Mouse (Mus musculus) left cerebral cortex, adult 9 months (tissue): Measurements from ENCODE around the gene Sap30bp.

Source experiments
- DNase-seq, 2 experiments: peaks; one replicate each; pipeline ENCODE4 v3.0.0; 2022; ENCODE audit warnings: low spot score in 2 of 2

Sap30bp gene

GRCm38 (mm10) chr11:115955195-115955858 is 22.2 kb downstream of the Sap30bp start:
- DNase-seq = no peak

GRCm38 (mm10) chr11:115956453-115956852 is 23.4 kb downstream of the Sap30bp start:
- DNase-seq = peak in 1 of 2 experiments; percentile 36

GRCm38 (mm10) chr11:115957971-115958370 is 24.9 kb downstream of the Sap30bp start:
- DNase-seq = no peak

- DNase-seq = no peak
Observed at GRCm38 (mm10) chr11:115959018-115959417, 25.9 kb downstream of the Sap30bp start.

GRCm38 (mm10) chr11:115962651-115963412 is 29.8 kb downstream of the Sap30bp start:
- no peak for DNase-seq

GRCm38 (mm10) chr11:115964977-115965604 is 32.0 kb downstream of the Sap30bp start:
- DNase-seq = no peak

- no peak for DNase-seq
Observed at GRCm38 (mm10) chr11:115968731-115969405, 35.8 kb downstream of the Sap30bp start.

GRCm38 (mm10) chr11:115970006-115970673 is 37.1 kb downstream of the Sap30bp start:
- DNase-seq = no peak

GRCm38 (mm10) chr11:115971016-115971415 is 37.9 kb downstream of the Sap30bp start:
- no peak for DNase-seq

GRCm38 (mm10) chr11:115974309-115975082 is 41.4 kb downstream of the Sap30bp start, which contains the start of gene Itgb4:
Gene Itgb4, plus strand, starts transcription at chr11:115974709.
- no peak for DNase-seq

GRCm38 (mm10) chr11:115975083-115975420 is 42.0 kb downstream of the Sap30bp start:
- no peak for DNase-seq

GRCm38 (mm10) chr11:115975544-115975943 is 42.5 kb downstream of the Sap30bp start:
- no peak for DNase-seq

- no peak for DNase-seq
Observed at GRCm38 (mm10) chr11:115982472-115982871, 49.4 kb downstream of the Sap30bp start.

GRCm38 (mm10) chr11:115983291-115983690 is 50.2 kb downstream of the Sap30bp start:
- DNase-seq = no peak

- no peak for DNase-seq
Observed at GRCm38 (mm10) chr11:115989686-115990085, 56.6 kb downstream of the Sap30bp start.

GRCm38 (mm10) chr11:115992098-115992497 is 59.0 kb downstream of the Sap30bp start:
- no peak for DNase-seq

- no peak for DNase-seq
Observed at GRCm38 (mm10) chr11:115995256-115995655, 62.2 kb downstream of the Sap30bp start.

GRCm38 (mm10) chr11:115997047-115997446 is 64.0 kb downstream of the Sap30bp start:
- DNase-seq = no peak

- no peak for DNase-seq
Observed at GRCm38 (mm10) chr11:115997662-115998061, 64.6 kb downstream of the Sap30bp start.

- no peak for DNase-seq
Observed at GRCm38 (mm10) chr11:115999027-115999426, 65.9 kb downstream of the Sap30bp start.
